Comparison of ENCODE assay signal across 25 mouse cellular contexts in genomic region chr2:102638690-102639089, GRCm38 (mm10). TPM values are rescaled to one million over a fixed set of nuclear protein-coding genes. Genes with fewer than 3 reads are reported as not detected.
DNase-seq lines count a peak whose midpoint lies in the region; ATAC-seq and TF ChIP-seq lines count a peak whose summit lies in the region.
"Had no signal": no experiment of that assay in that cellular context is flagged by ENCODE, and none has a peak within 500 bp of the region (broad histone marks: within the 10 kb centered on the region; RNA-seq: fewer than 3 reads in every experiment).

No protein-coding gene starts in this region.

- no peak overlapping the region for H3K4me3 ChIP-seq in forebrain, embryonic 14.5 days (ENCODE audit: low read depth, low read length)
- H3K4me3 ChIP-seq in forebrain, embryonic 12.5 days (replicated peaks): no peak overlapping the region
- no peak overlapping the region for H3K4me3 ChIP-seq in layer of hippocampus, adult 2 months
- no peak overlapping the region for H3K4me3 ChIP-seq in neural tube, embryonic 13.5 days
- H3K4me3 ChIP-seq: embryonic facial prominence, embryonic 12.5 days; embryonic facial prominence, embryonic 15.5 days; forebrain, embryonic 13.5 days; gastrocnemius, adult 2 months; hindbrain, embryonic 12.5 days; hindbrain, embryonic 15.5 days; intestine, embryonic 15.5 days had no signal

- no peak overlapping the region for H3K27ac ChIP-seq in forebrain, embryonic 14.5 days (ENCODE audit: low read depth, low read length)
- no peak overlapping the region for H3K27ac ChIP-seq in forebrain, embryonic 12.5 days
- H3K27ac ChIP-seq in layer of hippocampus, adult 2 months: peak overlapping the region; percentile 19; the same call in 1 of the 2 replicates
- 0 out of 2 replicates have a peak overlapping the region, but pooled peaks have one; percentile 33 for H3K27ac ChIP-seq in neural tube, embryonic 13.5 days (replicated peaks)
- H3K27ac ChIP-seq: embryonic facial prominence, embryonic 12.5 days; embryonic facial prominence, embryonic 15.5 days; forebrain, embryonic 13.5 days; gastrocnemius, adult 2 months; hindbrain, embryonic 12.5 days; hindbrain, embryonic 15.5 days; intestine, embryonic 15.5 days had no signal

- no peak for TF ChIP-seq CTCF in layer of hippocampus, adult 2 months (conservative IDR thresholded peaks at IDR 0.05)

- no peak overlapping the region for H3K9ac ChIP-seq in forebrain, embryonic 14.5 days (ENCODE audit: low read length)
- no peak overlapping the region for H3K9ac ChIP-seq in forebrain, embryonic 12.5 days
- H3K9ac ChIP-seq in neural tube, embryonic 13.5 days: no peak overlapping the region
- H3K9ac ChIP-seq: embryonic facial prominence, embryonic 12.5 days; embryonic facial prominence, embryonic 15.5 days; forebrain, embryonic 13.5 days; hindbrain, embryonic 12.5 days; hindbrain, embryonic 15.5 days; intestine, embryonic 15.5 days had no signal

- H3K9me3 ChIP-seq in forebrain, embryonic 14.5 days (replicated peaks; ENCODE audit: control insufficient read depth, low read length): no peaks in the 10 kb centered on the region
- H3K9me3 ChIP-seq in forebrain, embryonic 12.5 days: no peaks in the 10 kb centered on the region
- H3K9me3 ChIP-seq in neural tube, embryonic 13.5 days: no peaks in the 10 kb centered on the region
- H3K9me3 ChIP-seq: embryonic facial prominence, embryonic 12.5 days; embryonic facial prominence, embryonic 15.5 days; forebrain, embryonic 13.5 days; G1E; hindbrain, embryonic 12.5 days; hindbrain, embryonic 15.5 days; intestine, embryonic 15.5 days had no signal

- ATAC-seq in forebrain, embryonic 14.5 days: peak; percentile 44; the same call in 1 of the 2 replicates
- ATAC-seq in forebrain, embryonic 12.5 days (ENCODE audit: low FRiP score): no peak
- no peak for ATAC-seq in neural tube, embryonic 13.5 days (ENCODE audit: low read depth)
- ATAC-seq: forebrain, embryonic 13.5 days; intestine, embryonic 15.5 days; Patski had no signal

- WGBS in forebrain, embryonic 14.5 days: 16% methylated on average over 2 of the region's 2 CpGs
- 43% methylated on average over 2 of the region's 2 CpGs for WGBS in forebrain, embryonic 12.5 days
- 41% methylated on average over 2 of the region's 2 CpGs for WGBS in neural tube, embryonic 13.5 days

- DNase-seq in forebrain, embryonic 14.5 days (ENCODE audit: low spot score): peak; percentile 52
- DNase-seq in layer of hippocampus, adult 2 months (ENCODE audit: low spot score in 2 of 2): no peak
- DNase-seq in layer of hippocampus, adult 9-11 months: no peak
- no peak for DNase-seq in neural tube, embryonic 10.5 days (ENCODE audit: extremely low spot score, low spot score)
- DNase-seq: adrenal gland, postnatal 10 days; adrenal gland, postnatal 36 days; cerebellum, adult 11 months; cerebellum, adult 2 months; cerebellum, adult 9-11 months; cerebellum, postnatal 25 days; gastrocnemius, adult 2 months; gastrocnemius, postnatal 14 days had no signal

- no peaks in the 10 kb centered on the region for H3K27me3 ChIP-seq in forebrain, embryonic 14.5 days (replicated peaks; ENCODE audit: control insufficient read depth, insufficient read depth, low read length)
- H3K27me3 ChIP-seq in forebrain, embryonic 12.5 days: no peaks in the 10 kb centered on the region
- no peaks in the 10 kb centered on the region for H3K27me3 ChIP-seq in neural tube, embryonic 13.5 days
- H3K27me3 ChIP-seq: embryonic facial prominence, embryonic 12.5 days; embryonic facial prominence, embryonic 15.5 days; forebrain, embryonic 13.5 days; hindbrain, embryonic 12.5 days; hindbrain, embryonic 15.5 days; intestine, embryonic 15.5 days had no signal

- no peak overlapping the region for H3K4me2 ChIP-seq in forebrain, embryonic 14.5 days (ENCODE audit: low read length)
- no peak overlapping the region for H3K4me2 ChIP-seq in forebrain, embryonic 12.5 days
- no peak overlapping the region for H3K4me2 ChIP-seq in neural tube, embryonic 13.5 days
- H3K4me2 ChIP-seq: embryonic facial prominence, embryonic 12.5 days; embryonic facial prominence, embryonic 15.5 days; forebrain, embryonic 13.5 days; heart, embryonic 11.5 days; hindbrain, embryonic 12.5 days; hindbrain, embryonic 15.5 days; intestine, embryonic 15.5 days had no signal

- peaks cover 4% of the 10 kb centered on the region for H3K4me1 ChIP-seq in forebrain, embryonic 14.5 days (ENCODE audit: control insufficient read depth, insufficient read depth, low read length)
- no peaks in the 10 kb centered on the region for H3K4me1 ChIP-seq in forebrain, embryonic 12.5 days
- H3K4me1 ChIP-seq in neural tube, embryonic 13.5 days (replicated peaks): peaks cover 10% of the 10 kb centered on the region
- H3K4me1 ChIP-seq: embryonic facial prominence, embryonic 15.5 days; intestine, embryonic 15.5 days had no signal

- H3K36me3 ChIP-seq in forebrain, embryonic 14.5 days (ENCODE audit: control insufficient read depth, insufficient read depth, low read length): no peaks in the 10 kb centered on the region
- no peaks in the 10 kb centered on the region for H3K36me3 ChIP-seq in forebrain, embryonic 12.5 days (replicated peaks)
- H3K36me3 ChIP-seq in neural tube, embryonic 13.5 days: no peaks in the 10 kb centered on the region
- H3K36me3 ChIP-seq: embryonic facial prominence, embryonic 12.5 days; embryonic facial prominence, embryonic 15.5 days; G1E; hindbrain, embryonic 12.5 days; hindbrain, embryonic 15.5 days; intestine, embryonic 15.5 days had no signal

RNA-seq across cellular contexts. Expression of gene Slc1a2, which starts 19.8 kb away (rescaled TPM):
- polyA plus RNA-seq in forebrain, embryonic 14.5 days (2014; fragmentation: Nextera tagmentation; extraction: Ambion mirVana): 11.5 and 12.0 TPM in 2 replicates
- polyA plus RNA-seq in forebrain, embryonic 12.5 days (2016; fragmentation: Nextera tagmentation; extraction: Ambion mirVana): 12.1 and 13.1 TPM in 2 replicates
- 1,000 to 10,000 TPM; 1,761 to 1,800 TPM for total RNA-seq in layer of hippocampus, adult 2 months (2021)
- 18.8 and 22.5 TPM in 2 replicates for polyA plus RNA-seq in neural tube, embryonic 13.5 days (2015; fragmentation: Nextera tagmentation; extraction: Ambion mirVana)
- total RNA-seq: common myeloid progenitor, adult 5-6 weeks; hematopoietic stem cell, adult 5-6 weeks had no signal
- polyA plus RNA-seq: G1E had no signal

Comparison
In these comparisons a context has a peak if more than half of its experiments do, and no peak if none do; other contexts are left out.
1. H3K27ac ChIP-seq: peak in layer of hippocampus, adult 2 months (single experiment) and neural tube, embryonic 13.5 days (single experiment); none in forebrain, embryonic 14.5 days (single experiment) and forebrain, embryonic 12.5 days (single experiment).